Mouse (Mus musculus) adrenal gland, adult (tissue): ENCODE data around the gene Orc5.
A peak's percentile ranks its signal among the peaks of the same experiment; 100 is the strongest.
"Not testable (repeated sequence)": the region's sequence is repeated elsewhere in the genome, so short reads cannot be mapped to it uniquely, and the experiment has no call there.

Experiments
- DNase-seq, 2 experiments: peaks; one replicate each; pipeline ENCODE4 v3.0.0; 2022 to 2023; ENCODE audit warnings: low spot score in 1 of 2; ENCODE audit not compliant: inconsistent age in 2 of 2

Orc5 gene

GRCm38 (mm10) chr5:22538996-22539600 lies 11.1 kb downstream of the Orc5 start:
- DNase-seq: no peak

GRCm38 (mm10) chr5:22536695-22537094 lies 13.5 kb downstream of the Orc5 start:
- no peak for DNase-seq

- no peak for DNase-seq
These were observed 17.7 kb downstream of the Orc5 start for GRCm38 (mm10) chr5:22532571-22532970.

- DNase-seq: no peak
These were observed 27.6 kb downstream of the Orc5 start for GRCm38 (mm10) chr5:22522612-22523011.

- no peak for DNase-seq
These were observed 30.5 kb downstream of the Orc5 start for GRCm38 (mm10) chr5:22519708-22520107.

- peak in 1 of 2 experiments; percentile 12 for DNase-seq
These were observed 34.5 kb downstream of the Orc5 start for GRCm38 (mm10) chr5:22515745-22516144.

- not testable (repeated sequence) for DNase-seq
These were observed 36.0 kb downstream of the Orc5 start for GRCm38 (mm10) chr5:22514231-22514630.

GRCm38 (mm10) chr5:22512579-22512978 lies 37.6 kb downstream of the Orc5 start:
- not testable (repeated sequence) for DNase-seq

GRCm38 (mm10) chr5:22511824-22512223 lies 38.4 kb downstream of the Orc5 start:
- DNase-seq: no peak

GRCm38 (mm10) chr5:22508560-22508959 lies 41.7 kb downstream of the Orc5 start:
- DNase-seq: no peak

- no peak for DNase-seq
These were observed 50.8 kb downstream of the Orc5 start for GRCm38 (mm10) chr5:22499437-22499836.

- DNase-seq: no peak
These were observed 59.1 kb downstream of the Orc5 start for GRCm38 (mm10) chr5:22491088-22491487.

- no peak for DNase-seq
These were observed 61.1 kb downstream of the Orc5 start for GRCm38 (mm10) chr5:22489091-22489490.

- no peak for DNase-seq
These were observed 63.5 kb downstream of the Orc5 start for GRCm38 (mm10) chr5:22486601-22487206.

GRCm38 (mm10) chr5:22485764-22486163 lies 64.5 kb downstream of the Orc5 start:
- DNase-seq: no peak

- no peak for DNase-seq
These were observed 67.7 kb downstream of the Orc5 start for GRCm38 (mm10) chr5:22482567-22482966.

GRCm38 (mm10) chr5:22472445-22472844 lies 77.8 kb downstream of the Orc5 start:
- not testable (repeated sequence) for DNase-seq

GRCm38 (mm10) chr5:22471243-22471642 lies 79.0 kb downstream of the Orc5 start:
- no peak for DNase-seq

- DNase-seq: no peak
These were observed 97.2 kb downstream of the Orc5 start for GRCm38 (mm10) chr5:22452871-22453661.

- DNase-seq: no peak
These were observed 97.8 kb downstream of the Orc5 start for GRCm38 (mm10) chr5:22452452-22452851.

GRCm38 (mm10) chr5:22451764-22452163 lies 98.5 kb downstream of the Orc5 start:
- no peak for DNase-seq

GRCm38 (mm10) chr5:22449492-22449891 lies 100.7 kb downstream of the Orc5 start:
- no peak for DNase-seq
